Mouse (Mus musculus): Measurements from ENCODE around the gene Cd5.

Cd5 gene

DNA sequence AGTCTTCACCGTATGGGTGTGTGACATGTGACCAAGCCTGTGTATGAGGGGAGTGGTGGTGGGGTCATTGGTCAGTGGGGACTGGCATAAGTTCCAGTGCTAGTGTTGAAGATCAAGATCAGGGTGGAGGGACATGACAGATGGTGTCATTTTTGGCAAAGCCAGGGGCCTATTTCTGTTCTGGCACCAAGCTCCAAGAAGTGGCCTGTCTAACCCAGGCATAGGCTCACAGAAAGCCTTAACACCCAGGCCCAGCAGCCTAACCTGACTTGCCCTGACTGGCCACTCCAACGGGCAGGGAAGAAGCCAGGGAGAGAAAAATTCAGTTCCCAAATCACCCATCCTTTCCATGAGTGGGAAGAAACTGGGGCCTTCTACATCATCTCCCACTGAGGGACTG, 18.7 kb upstream of the Cd5 start:
- peak; percentile 84 for DNase-seq

DNA sequence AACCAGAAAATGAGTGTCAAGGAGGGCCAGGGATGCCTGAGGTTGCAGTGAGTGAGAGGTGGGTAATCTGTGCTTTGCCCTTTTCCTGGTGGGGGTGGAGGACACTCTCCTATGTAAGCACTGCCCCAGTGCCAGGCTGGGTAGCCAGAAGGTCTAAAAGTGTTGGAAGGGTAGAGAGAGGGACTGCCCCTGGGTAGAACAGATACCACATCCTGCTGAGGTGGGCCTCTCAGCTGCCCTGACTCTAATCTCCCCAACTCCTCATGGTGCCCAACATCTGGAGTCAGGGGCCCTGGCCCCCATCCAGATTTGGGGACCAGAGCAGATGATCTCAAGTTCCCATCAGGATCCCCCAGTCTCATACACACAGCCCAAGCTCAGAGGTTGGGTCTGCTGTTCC, 18.3 kb upstream of the Cd5 start:
- DNase-seq, result no peak

DNA sequence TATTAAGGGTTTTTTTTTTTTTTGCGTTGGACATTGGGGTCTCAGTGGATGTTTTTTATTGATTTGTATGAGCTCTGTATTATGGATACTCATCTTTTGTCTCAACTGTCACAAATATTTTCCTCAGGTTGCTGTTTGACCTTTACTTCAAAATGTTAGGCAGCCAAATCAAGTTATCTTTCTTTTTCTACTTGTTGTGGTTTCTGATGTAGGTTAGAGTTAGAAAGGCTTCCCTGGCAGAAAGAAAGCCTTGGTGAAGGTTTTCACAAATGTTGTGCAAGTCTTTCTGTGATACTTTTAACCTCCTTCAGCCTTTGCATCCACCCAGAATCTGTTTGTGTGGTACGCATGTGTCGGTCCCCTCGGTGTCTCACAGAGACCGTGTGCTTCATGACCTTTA, 13.8 kb upstream of the Cd5 start:
- DNase-seq, result no peak

DNA sequence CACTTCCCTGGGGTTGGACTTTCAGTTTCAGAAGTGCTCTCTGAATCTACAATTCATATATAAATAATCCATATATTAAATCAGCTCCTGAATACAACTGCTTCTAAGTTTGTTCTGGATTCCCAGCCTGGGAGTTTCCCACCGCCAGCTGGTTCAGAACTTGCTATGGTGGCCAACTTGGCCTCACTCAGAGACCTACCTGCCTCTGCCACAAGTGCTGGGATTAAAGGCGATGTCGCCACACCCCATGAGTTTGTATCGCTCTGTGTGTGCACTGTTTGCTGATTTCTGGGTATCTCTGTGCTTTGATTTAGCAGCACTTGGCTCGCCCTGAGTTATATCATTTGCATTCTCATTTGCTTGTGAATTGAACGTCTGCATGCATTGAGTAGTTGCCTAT, 13.3 kb upstream of the Cd5 start:
- DNase-seq, result no peak

DNA sequence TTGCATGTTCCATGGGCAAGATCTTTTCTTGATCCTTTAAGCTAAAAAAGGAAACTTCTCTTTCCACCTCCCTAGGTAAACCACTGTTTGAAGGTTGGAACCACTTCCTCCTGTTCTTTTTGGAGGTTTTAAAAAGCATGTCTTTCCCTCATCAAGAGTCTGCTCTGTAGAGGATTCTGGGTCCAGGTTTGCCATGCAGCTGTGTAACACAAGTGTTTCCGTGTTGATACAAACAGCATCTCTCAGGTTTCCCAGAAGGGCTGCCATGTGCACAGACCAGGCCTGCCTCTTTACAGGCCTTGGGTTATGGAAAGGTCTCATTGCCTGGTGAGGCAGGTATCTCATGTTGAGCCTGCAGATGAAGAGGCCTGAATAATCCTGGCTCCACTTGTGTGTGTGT, 12.8 kb upstream of the Cd5 start:
- no peak for DNase-seq

GRCm38 (mm10) chr19:10750161-10750560, 11.4 kb upstream of the Cd5 start:
- DNase-seq, result no peak

- DNase-seq, result no peak
Measured at GRCm38 (mm10) chr19:10749295-10749694, 10.5 kb upstream of the Cd5 start.

DNA sequence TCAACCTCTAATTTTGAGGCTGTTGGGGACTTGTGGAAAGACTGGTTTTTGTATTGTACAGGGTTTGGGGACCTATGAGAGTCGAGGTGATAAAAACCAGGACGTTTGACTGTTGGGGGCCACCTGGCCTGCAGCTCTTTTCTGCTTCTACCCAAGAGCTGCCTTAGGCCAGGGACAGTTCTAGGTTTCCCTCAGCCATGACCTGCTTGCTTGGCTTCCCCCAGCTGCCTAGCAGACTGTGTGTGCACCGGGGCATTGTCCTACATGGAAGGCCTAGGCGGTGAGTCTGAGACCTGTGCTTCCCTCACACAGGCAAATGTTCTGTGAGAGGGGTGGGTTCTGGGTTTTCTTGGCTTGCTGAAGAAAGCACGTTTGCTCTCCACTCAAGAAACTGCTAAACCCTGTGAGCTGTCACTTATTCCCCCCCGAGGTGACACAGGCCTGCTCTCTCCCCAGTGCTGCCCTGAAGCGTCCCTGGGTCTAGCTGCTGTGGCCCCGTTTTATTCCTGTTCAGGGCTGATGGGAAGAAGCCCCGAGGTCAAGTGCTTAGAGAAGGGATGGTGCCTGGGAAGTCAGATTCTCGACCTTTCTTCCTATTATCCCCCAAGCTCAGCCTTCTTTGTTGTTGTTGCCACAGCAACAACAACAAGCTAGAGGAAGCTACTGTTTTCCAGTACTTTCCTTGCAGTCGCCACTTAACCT, 9.8 kb upstream of the Cd5 start:
- no peak for DNase-seq

- no peak for DNase-seq
Measured at GRCm38 (mm10) chr19:10747718-10748117, 8.9 kb upstream of the Cd5 start.

- DNase-seq, result no peak
Measured at GRCm38 (mm10) chr19:10747182-10747581, 8.4 kb upstream of the Cd5 start.

GRCm38 (mm10) chr19:10742565-10742964, 3.8 kb upstream of the Cd5 start:
- no peak for DNase-seq

DNA sequence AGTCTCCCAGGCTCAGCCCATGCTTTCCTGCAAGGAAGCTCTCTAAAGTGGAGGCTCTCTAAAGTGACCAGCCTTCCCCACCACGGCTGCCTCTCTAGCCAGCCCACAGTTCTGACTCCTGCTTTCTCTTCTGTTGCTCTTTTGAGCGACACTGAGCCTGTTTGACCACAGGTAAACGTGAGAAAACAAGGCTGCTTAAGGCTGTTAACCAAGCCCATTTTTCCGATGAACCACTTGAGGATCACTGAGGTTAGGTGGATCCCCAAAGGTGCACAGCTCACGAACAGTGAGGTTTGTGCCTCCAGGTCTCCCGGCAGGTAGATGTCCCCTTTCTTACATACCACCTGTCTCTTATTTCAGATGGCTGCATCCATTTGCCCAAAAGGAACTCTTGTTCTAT, 3.3 kb upstream of the Cd5 start:
- no peak for DNase-seq

GRCm38 (mm10) chr19:10740641-10741440, 2.0 kb upstream of the Cd5 start:
- no peak for DNase-seq

DNA sequence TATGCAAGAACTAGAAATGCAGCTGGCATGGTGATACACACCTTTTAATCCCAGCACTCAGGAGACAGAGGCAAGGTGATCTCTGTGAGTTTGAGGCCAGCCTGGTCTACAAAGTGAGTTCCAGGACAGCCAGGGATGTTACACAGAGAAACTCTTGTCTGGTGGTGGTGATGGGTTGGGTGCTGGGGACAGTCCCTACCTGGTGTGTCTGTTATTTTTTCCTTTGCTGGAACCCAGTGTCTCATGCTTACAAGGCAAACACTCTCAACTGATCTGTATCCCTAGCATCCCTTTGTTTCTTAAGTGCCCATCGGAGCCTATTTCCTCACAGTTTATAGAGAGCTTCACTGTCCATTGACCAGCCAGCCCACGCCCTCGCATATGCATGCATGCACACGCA, 1.1 kb upstream of the Cd5 start:
- DNase-seq, result no peak

DNA sequence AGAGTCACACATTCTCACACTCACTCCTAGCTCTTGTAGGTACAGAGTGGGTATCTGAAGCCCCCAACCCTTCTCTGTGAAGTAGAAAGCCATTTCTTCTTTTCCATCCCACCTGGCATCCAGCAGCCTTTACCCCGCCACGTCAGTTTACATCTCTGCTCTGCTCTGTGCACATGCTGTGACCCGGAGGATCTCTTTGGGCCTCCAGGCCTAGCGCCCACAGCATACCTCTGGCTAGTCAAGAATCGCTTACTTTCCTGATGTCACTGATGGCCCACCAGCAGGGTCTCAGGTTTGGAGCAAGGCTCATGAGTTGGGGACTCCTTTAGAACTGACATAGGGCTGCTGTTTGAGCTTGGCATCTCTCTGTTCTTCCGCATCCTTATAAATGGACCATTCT, 764 bp downstream of the Cd5 start:
- DNase-seq, result no peak

- DNase-seq, result no peak
Measured at GRCm38 (mm10) chr19:10735861-10736260, 2.9 kb downstream of the Cd5 start.

GRCm38 (mm10) chr19:10735061-10735460, 3.7 kb downstream of the Cd5 start:
- no peak for DNase-seq

- DNase-seq, result no peak
Measured at GRCm38 (mm10) chr19:10734554-10734953, 4.2 kb downstream of the Cd5 start.

DNA sequence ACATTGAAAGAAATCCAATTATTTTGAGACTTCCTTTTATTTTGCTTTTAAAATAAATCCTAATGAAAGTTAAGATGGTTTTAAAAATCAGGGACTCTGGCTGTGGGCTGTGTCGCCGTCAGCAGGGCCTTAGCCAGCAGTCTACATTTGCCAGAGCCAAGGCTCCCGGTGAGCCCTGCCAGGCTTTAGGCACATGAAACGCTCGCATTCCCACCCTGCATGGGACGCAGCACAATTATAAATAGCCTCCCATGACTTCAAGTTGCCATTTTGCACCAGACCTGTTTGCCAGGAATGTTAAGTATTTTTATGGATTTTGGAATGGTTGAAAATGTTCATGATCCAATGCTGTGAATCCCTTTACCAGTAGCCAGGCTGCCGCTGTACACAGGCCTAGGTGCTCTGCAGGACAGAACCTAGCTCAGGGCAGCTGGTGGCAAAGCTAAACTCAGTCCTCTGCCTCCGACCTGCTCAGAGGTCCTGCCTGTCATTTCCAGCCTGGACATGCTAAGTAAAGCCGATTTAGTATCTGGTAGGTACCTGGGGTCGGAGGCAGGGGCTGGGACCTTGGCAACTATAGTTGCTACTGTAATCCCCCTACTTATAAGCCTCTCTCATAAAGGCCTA, 5.2 kb downstream of the Cd5 start:
- DNase-seq, result no peak

DNA sequence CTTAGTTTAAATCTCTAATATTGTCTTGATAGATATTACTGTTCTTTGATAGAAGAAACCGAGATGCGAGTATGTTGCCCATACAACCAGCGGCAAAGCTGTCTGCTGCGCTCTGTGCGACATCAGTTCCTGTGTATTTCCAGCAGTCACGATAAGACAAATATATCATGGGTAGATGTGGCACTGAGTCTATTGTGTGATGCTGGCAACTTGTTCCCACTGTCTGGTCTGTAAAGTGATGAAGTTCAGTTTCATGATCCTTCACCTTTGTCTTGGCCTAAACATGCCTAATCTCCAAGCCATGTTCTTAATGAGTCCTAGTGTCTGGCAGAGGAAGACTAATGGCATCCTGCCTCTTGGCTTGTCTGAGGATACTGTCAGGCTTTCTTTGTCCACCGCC, 6.1 kb downstream of the Cd5 start:
- DNase-seq, result no peak

DNA sequence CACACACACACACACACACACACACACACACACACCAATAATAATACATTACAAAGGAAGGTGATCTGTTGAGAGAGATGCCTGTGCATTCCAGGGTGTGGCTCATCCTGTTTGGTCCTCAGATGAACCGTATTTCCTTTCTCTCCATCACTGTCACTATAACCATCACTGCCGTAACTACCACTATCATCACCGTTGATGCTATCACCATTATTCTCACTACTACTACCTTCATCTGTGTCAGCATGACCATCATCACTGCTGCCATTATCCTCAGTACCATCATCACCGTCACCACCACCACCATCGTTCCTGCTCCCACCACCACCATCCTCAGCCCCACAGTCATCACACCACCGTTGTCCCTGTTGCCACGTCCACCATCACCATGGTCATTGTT, 6.8 kb downstream of the Cd5 start:
- DNase-seq, result no peak

DNA sequence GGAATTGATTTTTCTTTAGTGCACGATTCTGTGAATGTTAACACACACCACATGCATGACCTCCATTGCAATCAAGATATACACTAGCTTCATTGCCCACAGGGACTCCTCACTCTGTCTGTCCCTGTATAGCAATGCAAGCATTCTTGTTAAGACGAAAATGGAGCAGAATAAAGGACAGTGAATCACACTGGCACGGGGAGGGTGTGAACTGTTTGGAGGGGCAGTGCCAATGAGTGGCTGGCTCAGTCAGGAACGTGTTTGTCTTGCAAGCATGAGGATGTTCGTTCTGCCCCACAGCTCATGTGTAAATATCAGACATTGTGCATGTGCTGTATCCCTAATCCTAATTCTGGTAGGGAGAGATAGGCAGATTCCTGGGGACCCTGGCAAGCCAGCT, 8.3 kb downstream of the Cd5 start:
- no peak for DNase-seq

DNA sequence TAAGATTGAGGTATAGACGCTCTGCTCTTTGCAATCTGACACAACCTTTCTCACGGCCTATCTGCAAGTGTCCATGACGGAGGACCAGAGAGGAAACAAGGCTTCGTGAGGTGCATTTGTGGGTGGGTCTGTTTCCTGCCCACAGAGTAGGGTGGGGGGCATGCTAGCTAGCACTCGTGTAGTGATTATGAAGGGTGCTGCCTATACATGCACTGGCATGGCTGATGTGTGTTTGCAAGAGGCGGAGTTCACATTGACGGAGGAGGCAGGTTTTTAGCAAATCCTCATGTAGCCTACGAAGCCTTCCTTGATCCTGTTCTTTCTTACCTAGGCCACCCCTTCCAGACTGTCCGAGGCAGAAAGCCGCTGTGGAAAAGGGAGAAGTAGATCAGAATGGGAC, 8.9 kb downstream of the Cd5 start:
- DNase-seq, result no peak

DNA sequence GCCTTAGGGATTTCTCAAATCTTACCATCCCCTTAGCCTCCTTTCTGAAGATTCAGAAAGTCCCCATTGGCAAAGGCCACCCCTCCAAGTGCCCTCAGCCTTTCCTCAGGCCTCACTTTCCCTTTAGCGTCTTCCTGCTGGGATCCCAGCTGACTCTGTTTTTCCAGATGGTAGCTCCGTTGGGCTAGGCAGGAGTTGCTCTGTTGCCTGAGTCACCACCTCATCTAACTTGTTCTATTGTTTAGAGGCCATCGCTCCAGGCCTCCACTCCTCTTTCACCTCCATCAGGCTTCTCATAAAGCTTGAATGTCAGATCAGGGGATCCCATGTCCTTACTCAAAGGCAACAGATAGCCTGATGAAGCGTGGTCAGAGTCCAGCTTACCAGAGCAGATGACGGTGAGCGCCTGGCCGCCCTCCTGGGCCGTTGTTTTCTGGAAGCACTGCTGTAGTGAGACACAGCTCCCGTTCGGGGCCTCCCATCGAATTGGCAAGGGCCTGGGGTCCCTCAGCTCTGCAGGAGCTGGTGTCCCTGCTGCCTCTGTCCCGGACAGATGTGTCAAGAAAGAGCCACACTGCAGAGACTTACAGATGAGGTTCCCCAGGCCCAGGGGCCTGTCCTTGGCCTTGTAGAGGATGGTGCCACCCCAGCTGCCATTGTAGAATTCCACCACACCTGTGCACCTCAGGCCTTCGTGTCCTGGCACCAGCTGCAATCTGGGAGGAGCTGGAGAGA, 14.0 kb downstream of the Cd5 start:
- peak; percentile 76 for DNase-seq
